Mouse (Mus musculus): ENCODE data around the gene Bcl11a.

Gene Bcl11a

GRCm38 (mm10) chr11:24161458-24161857, 83.6 kb downstream of the Bcl11a start:
- no peak for DNase-seq

DNA sequence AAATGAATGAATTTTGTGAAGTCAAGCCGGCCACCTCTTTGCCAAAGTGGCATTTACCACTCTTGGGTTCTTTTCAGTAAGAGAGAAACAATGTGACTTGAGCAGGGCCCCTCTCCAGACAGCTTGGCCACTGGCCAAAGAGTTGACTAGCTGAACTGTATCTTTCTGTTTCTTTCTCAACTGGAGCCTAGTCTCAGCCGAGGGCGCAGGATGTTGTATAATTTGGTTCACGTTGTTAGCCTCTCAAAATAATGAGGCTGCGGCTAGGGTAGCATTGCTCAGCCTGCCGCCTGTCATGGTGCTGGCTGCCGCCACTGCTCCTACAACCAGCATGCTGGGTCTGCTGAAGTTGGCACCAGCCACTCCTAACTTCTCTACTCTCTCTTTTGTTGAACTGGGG, 84.2 kb downstream of the Bcl11a start:
- no peak for DNase-seq

GRCm38 (mm10) chr11:24163072-24163471, 85.2 kb downstream of the Bcl11a start:
- DNase-seq, result no peak

DNA sequence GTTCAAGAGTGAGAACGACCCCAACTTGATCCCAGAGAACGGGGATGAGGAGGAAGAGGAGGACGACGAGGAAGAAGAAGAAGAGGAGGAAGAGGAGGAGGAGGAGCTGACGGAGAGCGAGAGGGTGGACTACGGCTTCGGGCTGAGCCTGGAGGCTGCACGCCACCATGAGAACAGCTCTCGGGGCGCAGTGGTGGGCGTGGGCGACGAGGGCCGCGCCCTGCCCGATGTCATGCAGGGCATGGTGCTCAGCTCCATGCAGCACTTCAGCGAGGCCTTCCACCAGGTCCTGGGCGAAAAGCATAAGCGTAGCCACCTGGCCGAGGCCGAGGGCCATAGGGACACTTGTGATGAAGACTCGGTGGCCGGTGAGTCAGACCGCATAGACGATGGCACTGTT, 86.2 kb downstream of the Bcl11a start:
- no peak for DNase-seq

GRCm38 (mm10) chr11:24171675-24172285, 93.9 kb downstream of the Bcl11a start:
- DNase-seq, result no peak

DNA sequence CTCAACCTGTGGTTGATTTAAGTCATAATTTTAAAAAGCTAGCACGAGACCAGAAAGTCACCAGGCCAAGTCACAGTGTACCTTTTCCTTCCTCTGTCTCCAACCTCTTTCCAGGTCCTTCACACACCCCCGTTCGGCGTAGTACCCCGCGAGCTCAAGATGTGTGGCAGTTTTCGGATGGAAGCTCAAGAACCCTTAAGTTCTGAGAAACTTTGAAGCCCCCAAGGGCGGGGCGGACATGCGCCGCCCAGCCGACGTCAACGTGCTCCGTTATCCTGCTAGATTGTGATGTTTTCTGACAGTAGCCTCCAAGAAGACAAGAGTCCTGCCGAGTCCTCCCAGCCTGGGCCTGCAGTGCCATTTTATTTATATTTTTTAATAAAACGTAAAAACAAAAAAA, 94.7 kb downstream of the Bcl11a start:
- no peak for DNase-seq

DNA sequence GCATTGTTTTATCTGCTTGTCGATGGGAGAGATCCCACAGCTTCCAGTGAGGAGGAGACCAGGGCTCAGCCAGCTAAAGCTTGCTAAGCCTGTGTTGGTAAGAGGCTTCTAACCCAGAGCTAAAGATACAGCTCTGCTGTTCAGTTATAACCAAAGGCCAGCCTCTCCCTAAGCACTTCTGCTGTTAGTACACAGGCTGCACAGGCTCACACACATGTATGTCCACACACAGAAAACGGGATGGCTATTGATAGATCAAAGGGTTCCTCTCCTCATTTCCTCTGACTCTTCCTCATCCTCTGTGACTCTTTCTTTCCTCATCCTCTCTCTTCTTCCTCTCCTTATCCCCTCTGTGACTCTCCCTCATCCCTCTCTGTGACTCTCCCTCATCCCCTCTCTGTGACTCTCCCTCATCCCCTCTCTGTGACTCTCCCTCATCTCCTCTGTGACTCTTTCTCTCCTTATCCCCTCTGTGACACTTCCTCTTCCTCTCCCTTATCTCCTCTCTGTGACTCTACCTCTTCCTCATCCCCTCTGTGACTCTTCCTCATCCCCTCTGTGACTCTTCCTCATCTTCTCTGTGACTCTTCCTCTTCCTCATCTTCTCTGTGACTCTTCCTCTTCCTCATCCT, 96.4 kb downstream of the Bcl11a start:
- DNase-seq, result no peak

- DNase-seq, result no peak
Observed at GRCm38 (mm10) chr11:24177458-24177857, 99.6 kb downstream of the Bcl11a start.

DNA sequence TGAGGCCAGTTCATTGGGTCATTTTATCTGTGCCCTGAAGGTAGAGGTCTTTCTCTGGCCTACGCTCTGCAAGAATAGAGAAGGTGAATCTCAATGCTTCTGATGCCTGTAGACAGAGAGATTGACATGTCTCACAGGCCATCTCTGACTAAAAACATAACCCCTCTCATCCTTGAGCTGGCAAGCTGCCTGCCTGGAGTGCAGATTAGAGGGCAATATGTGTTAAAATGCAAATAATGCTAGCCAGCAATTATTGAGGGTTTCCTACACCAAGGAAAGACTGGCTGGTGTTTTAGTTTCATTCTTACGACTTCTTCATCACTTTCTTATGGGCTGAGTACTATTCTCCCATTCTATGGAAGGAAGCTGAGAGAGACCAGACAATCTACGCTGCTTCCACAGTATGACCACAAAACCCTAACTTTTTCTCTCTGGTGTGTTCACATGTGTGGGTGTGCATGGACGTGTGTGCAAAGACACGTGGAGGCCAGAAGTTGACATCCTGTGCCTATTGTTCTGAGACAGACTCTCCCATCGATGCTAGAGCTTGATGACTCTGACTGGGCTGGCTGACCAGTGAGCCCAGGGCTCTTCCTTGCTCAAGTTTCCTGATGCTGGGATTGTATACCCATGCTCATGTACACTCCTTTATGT, 101.1 kb downstream of the Bcl11a start:
- no peak for DNase-seq

GRCm38 (mm10) chr11:24180040-24180439, 102.2 kb downstream of the Bcl11a start:
- DNase-seq, result no peak

- DNase-seq, result no peak
Observed at GRCm38 (mm10) chr11:24183501-24183900, 105.6 kb downstream of the Bcl11a start.

GRCm38 (mm10) chr11:24184932-24185331, 107.1 kb downstream of the Bcl11a start:
- no peak for DNase-seq

- no peak for DNase-seq
Observed at GRCm38 (mm10) chr11:24190411-24190810, 112.6 kb downstream of the Bcl11a start.

- peak in 1 of 2 experiments; percentile 10 for DNase-seq
Observed at GRCm38 (mm10) chr11:24196460-24197190, 118.8 kb downstream of the Bcl11a start.

GRCm38 (mm10) chr11:24197424-24197823, 119.6 kb downstream of the Bcl11a start:
- no peak for DNase-seq

GRCm38 (mm10) chr11:24199560-24199959, 121.7 kb downstream of the Bcl11a start:
- DNase-seq, result no peak

- no peak for DNase-seq
Observed at GRCm38 (mm10) chr11:24200310-24200709, 122.5 kb downstream of the Bcl11a start.

DNA sequence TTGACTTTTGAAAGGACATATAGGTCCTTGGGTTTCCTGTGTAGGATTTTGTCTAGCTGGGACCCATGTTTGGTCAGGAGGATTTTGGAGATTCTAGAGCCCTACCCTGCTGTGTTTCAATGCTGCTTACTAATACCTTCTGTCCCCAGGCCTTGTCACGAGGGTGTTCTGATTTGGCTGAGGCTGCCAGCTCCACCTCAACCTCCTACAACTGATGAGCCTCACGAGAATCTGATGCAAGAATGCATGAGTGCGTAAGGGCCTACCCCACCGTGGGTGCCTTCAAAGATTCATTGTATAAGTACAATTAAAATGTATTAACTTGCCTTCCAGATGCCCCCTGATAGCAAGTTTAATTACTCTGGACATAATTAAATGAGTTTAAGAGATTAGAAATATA, 123.4 kb downstream of the Bcl11a start:
- DNase-seq, result no peak

DNA sequence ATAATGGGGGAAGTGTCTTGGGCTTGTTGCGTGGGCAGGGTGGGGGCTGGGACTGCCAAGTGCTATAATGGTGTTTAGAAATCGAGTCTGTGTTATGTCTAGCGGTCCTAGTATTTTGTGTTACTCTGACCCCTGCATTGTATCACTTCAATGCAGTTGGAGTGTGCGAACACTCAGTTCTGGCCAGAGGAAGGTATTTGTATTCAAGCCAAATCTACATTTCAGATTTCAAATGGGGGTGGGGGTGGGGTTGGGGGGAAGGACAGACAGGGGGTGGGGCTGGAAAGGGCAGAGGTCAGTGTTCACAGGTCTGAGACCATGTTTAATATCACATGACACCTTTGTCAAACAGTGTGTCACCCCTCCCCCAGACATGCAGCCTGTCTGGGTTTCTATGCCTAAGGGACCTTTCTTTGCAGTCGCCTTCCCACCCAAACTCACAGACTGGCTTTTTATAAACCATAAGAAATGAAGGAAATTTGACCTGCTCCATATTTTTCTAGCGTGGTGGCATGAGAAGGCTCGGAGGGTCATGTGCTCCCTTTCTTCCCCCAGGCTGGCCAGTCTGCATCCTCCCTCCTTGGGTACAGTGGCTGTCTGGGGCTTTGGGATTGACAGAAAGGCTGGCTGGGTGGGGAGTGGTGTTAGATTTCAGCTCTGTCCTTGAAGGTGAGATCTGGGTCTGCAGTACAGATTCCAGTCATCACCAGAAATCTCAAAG, 124.9 kb downstream of the Bcl11a start:
- DNase-seq, result no peak

- DNase-seq, result no peak
Observed at GRCm38 (mm10) chr11:24203489-24203888, 125.6 kb downstream of the Bcl11a start.

DNA sequence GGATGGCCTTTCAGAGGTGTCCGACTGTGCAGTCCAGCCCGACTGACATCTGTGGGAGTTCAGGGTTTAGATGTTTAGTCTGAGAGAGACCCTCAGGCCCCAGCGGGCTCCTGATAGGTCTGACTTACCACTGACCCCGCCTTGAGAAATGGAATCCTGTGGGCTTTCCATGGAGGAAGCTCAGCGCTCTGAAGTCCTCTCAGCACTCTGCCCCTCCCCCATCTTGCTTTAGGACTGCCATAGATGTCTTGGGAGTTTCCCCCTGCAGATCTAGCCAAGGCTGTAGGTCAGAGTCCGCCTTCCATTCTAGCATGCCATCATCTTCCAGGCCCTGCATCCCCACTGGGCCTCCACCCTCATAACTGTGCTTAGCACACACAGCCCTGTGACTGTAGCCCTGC, 131.1 kb downstream of the Bcl11a start:
- DNase-seq, result no peak

- DNase-seq, result no peak
Observed at GRCm38 (mm10) chr11:24214509-24215134, 136.8 kb downstream of the Bcl11a start.
